Mouse (Mus musculus) thymus, adult 2 months (tissue): ENCODE results near the gene Nmnat2.

ENCODE experiments used
- CTCF ChIP-seq: fragments of 200-500 bp; IDR thresholded peaks from 2 replicates; pipeline ENCODE4 v1.5.1; 2012; ENCODE audit warnings: mild to moderate bottlenecking, control low read depth, low read length, moderate library complexity, borderline replicate concordance; ENCODE audit not compliant: control insufficient read depth, poor library complexity, insufficient read depth; ENCODE audit errors: extremely low read depth
- POLR2A ChIP-seq: fragments of 200-500 bp; IDR thresholded peaks from 2 replicates; pipeline ENCODE4 v1.6.1; 2012; ENCODE audit warnings: mild to moderate bottlenecking, low read length, control low read depth, moderate library complexity; ENCODE audit not compliant: control insufficient read depth, poor library complexity, insufficient read depth; ENCODE audit errors: extremely low read depth

GRCm38 (mm10) chr1:153019128-153019527 lies 64.3 kb downstream of the Nmnat2 start:
- TF ChIP-seq CTCF: no peak
- TF ChIP-seq POLR2A: no peak
